Mouse (Mus musculus): ENCODE data around the gene Nxf3. TPM values are rescaled to one million over a fixed set of nuclear protein-coding genes. Genes with fewer than 3 reads are reported as not detected.
"Not testable (repeated sequence)": the region's sequence is repeated elsewhere in the genome, so short reads cannot be mapped to it uniquely, and the experiment has no call there.

The Nxf3 gene
- not detected in 2 replicates for polyA plus RNA-seq (2015; fragmentation: Nextera tagmentation; extraction: Ambion mirVana)

DNA sequence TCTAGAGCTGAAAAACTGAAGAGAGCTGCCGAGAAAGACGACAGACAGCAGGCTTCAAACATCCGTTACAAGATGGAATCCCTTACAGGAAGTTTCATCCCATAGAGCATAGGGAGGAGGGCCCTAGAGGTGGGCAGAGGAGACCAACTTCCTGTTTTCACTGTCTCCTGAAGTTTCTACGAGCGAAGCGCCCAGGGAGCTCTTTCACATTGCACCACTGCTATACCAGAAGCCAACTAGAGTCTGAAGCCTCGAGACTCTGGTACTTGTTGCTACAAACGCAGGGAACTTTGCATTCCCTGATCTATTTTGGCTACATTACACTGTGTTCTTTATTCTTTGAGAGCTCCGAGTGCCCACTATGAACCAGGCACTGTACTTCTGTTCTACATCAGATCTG, at the start of gene Nxf3:
Gene Nxf3 (minus strand): TSS at position 101 of the 400 bp plus-strand sequence.
- no peak within 1 kb of the TSS for H3K9ac ChIP-seq (replicated peaks)
- H3K27ac ChIP-seq, result no peak within 1 kb of the TSS
- no peaks in the 10 kb centered on the region; the same call in 1 of the 2 replicates for H3K27me3 ChIP-seq
- no peaks in the 10 kb centered on the region for H3K36me3 ChIP-seq
- no peak within 1 kb of the TSS for H3K4me3 ChIP-seq (replicated peaks)
- WGBS, result 84% methylated on average over 9 of the region's 9 CpGs
- no peaks in the 10 kb centered on the region for H3K9me3 ChIP-seq
- no peak for ATAC-seq
- no peak within 1 kb of the TSS for H3K4me2 ChIP-seq (replicated peaks)
- no peaks in the 10 kb centered on the region for H3K4me1 ChIP-seq (replicated peaks)

DNA sequence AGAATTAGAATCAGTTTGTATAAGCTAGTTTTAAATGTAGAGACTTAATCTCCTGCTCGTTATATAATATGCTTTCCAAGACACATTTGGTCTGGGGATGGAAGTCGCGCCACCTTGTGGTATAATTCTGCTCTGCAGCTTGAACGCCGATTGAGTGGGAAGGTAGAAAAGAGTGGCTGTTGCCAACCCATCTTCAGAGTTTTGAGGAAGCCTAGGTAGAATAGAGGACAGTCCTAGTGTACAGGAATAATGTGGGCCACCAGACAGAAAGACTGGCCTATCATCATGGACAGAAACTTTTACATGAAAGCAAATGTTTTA, 42.6 kb upstream of the Nxf3 start:
- Histone ChIP-seq H3K9me3 (no peaks in the 10 kb centered on the region), H3K9ac (replicated peaks) (no peak overlapping the region), H3K4me2 (replicated peaks) (no peak overlapping the region), H3K27me3 (no peaks in the 10 kb centered on the region), H3K36me3 (no peaks in the 10 kb centered on the region), H3K4me3 (replicated peaks) (no peak overlapping the region), H3K4me1 (replicated peaks) (no peaks in the 10 kb centered on the region), H3K27ac (no peak overlapping the region)
- WGBS, result 23% methylated on average over 5 of the region's 5 CpGs
- ATAC-seq, result no peak

DNA sequence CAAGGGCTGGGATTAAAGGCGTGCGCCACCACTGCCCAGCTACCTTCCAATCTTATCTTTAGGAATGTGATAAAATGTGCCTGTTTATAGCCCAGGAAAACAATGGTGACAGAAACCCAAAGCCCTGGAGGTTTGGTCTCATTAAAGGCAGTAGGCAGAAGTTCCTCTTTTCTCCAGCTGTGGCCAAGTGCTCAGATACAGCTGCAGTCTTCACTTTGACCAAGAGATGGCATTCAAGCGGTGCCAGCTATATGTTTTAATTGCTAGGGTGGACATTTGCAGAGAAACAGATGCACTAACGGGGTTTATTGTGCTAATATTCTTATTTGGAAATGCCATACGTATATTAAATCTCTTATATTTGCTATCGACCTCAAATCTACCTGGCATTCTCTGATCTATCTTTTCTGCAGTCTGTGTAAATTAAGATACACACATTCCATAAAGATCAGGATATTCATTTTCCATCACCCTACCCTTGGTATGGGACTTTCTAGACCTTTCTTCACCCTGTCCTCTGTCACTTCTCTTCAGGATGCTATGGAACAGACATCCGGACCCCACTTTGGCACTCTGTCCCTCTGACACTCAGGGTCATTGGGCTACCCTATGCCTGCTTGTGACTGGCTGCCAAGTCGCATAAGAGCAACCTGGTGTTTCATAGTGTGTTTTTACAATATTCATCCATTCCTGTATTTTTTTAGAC, 42.1 kb upstream of the Nxf3 start:
- Histone ChIP-seq H3K36me3 (no peaks in the 10 kb centered on the region), H3K4me3 (replicated peaks) (no peak overlapping the region), H3K27me3 (no peaks in the 10 kb centered on the region), H3K4me2 (replicated peaks) (no peak overlapping the region), H3K4me1 (replicated peaks) (no peaks in the 10 kb centered on the region), H3K27ac (no peak overlapping the region), H3K9ac (replicated peaks) (no peak overlapping the region), H3K9me3 (no peaks in the 10 kb centered on the region)
- 66% methylated on average over 8 of the region's 8 CpGs for WGBS
- no peak for ATAC-seq

DNA sequence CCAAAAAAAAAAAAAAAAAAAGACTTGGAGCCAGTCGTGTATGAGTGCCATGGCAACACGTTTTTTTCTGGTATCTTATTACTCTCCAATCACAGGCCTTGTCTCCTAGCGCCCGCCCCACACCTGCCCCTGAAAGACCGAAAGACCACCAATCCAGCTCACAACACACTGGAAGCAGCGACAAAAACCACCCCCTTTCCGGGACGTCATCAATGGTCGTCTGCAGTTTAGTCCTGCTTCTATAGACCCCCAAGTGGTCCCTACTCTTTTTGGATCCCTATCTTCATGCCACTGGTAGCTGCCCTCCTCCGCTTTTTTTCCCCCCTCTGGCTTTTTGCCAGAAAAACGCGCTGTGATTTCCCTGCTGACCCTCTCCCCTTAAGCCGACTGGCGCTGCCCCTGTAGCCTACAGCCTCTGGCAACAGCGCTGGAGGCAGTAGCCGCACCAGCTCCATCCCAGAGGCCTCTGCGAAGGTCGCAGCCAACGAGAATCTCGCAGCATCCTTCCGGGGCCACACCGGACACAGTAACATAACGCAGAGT, 30.4 kb upstream of the Nxf3 start:
- Histone ChIP-seq H3K4me3 (replicated peaks) (peak overlapping the region; percentile 44), H3K4me1 (replicated peaks) (no peaks in the 10 kb centered on the region), H3K4me2 (replicated peaks) (peak overlapping the region; percentile 49), H3K27ac (peak overlapping the region; percentile 88), H3K9ac (replicated peaks) (no peak overlapping the region; the same call in 1 of the 2 replicates), H3K36me3 (no peaks in the 10 kb centered on the region), H3K27me3 (peaks cover 18% of the 10 kb centered on the region), H3K9me3 (no peaks in the 10 kb centered on the region)
- WGBS, result 28% methylated on average over 23 of the region's 23 CpGs
- peak; percentile 99 for ATAC-seq

DNA sequence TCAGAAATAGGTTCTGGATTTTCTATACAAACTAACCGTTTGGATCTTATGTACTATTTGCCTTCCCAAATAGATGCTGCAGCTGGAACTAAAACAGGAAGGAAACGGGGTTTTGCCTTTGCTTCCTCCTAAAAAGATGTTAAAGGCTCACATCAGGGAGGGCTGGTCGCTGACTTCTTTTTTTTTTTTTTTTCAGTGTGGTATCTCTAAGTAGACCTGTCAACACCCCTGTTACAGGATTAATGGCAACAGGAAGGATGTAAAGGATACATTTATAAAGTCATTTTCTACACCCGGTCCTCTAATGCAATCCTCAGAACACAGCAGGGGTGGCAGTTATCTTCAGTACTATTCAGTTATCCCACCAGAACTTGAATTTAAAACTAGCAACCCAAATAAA, 30.0 kb upstream of the Nxf3 start:
- Histone ChIP-seq H3K4me2 (replicated peaks) (peak overlapping the region; percentile 49), H3K9ac (replicated peaks) (no peak overlapping the region), H3K4me1 (replicated peaks) (no peaks in the 10 kb centered on the region), H3K9me3 (no peaks in the 10 kb centered on the region), H3K36me3 (no peaks in the 10 kb centered on the region), H3K4me3 (replicated peaks) (peak overlapping the region; percentile 44), H3K27me3 (peaks cover 18% of the 10 kb centered on the region), H3K27ac (no peak overlapping the region)
- 48% methylated on average over 4 of the region's 4 CpGs for WGBS
- no peak for ATAC-seq

DNA sequence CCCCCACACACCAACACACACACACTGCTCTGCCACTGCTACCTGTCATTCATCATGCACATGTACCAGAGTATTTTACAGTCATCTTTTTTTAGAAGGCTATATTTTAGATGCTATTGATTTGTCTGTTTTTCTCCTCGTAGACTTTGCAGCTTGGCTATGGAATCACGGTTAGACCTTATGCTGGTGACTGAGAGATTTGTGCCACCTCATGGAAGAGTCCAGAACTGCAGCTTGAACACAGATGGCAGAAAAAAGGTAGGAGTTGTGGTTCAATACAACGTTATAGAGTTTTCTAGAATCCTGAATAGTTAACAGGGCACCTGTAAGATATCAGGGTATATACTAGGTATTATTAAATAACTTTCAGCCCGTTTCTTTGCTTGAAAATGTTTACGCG, 22.9 kb upstream of the Nxf3 start:
- 44% methylated on average over 6 of the region's 6 CpGs for WGBS
- no peak overlapping the region for H3K9ac ChIP-seq (replicated peaks)
- no peak overlapping the region for H3K4me3 ChIP-seq (replicated peaks)
- H3K4me2 ChIP-seq (replicated peaks), result no peak overlapping the region
- H3K4me1 ChIP-seq (replicated peaks), result peaks cover 3% of the 10 kb centered on the region; the same call in 1 of the 2 replicates
- H3K27ac ChIP-seq, result no peak overlapping the region
- H3K27me3 ChIP-seq, result peaks cover 15% of the 10 kb centered on the region
- H3K36me3 ChIP-seq, result no peaks in the 10 kb centered on the region
- ATAC-seq, result no peak
- no peaks in the 10 kb centered on the region for H3K9me3 ChIP-seq

DNA sequence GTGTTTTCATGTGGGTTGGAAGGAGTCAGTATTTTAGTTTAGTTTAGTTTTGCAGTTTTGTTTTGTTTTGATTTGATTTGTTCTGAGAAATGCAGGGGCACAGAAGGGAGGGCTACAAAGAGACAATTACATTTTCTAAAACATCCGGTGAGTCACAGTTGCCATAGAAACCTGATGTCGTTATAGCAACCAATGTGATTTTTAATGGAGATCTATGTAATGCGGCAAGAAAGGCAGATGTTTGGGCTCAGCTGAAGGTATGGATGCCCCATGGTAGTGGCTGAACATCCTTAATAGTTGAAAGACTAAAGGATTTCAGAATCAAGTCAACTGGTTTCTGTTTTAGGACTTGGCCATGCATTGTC, 19.7 kb upstream of the Nxf3 start:
- WGBS, result 48% methylated on average over 3 of the region's 3 CpGs
- 0 out of 2 replicates have a peak overlapping the region, but pooled peaks have one; percentile 47 for H3K27ac ChIP-seq

DNA sequence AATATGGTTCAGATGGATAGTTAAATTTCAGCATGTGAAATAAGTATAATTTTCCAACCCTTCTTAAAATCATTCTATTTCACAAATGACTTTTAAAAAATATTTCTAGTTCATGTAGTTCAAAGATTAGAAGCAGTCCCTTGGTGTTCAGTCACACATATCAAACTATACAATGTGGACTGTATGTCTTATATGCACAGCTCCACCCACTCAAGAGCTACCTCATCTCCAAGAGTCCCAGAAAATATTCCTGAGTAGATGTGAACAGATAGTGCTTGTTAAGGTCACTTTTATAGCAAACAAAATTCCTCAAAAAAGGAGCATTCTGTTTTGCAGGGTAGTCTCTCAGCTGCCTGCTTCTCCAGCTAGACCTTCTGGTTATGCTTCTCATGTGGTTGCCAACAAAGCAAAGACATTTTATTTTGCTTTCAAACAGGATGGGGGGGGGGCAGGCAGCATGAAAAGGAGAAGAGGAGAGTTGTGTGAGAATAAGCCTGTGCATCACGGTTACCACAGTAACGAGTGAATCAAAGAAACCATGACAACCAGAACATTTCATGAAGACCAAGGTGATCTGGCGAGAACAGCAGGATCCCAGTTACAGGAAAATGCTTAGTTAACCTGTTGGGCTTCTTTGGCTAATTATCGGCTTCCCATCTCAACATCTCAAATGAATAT, 19.1 kb upstream of the Nxf3 start:
- peak; percentile 77 for ATAC-seq
- H3K27ac ChIP-seq, result peak overlapping the region; percentile 47; the same call in 1 of the 2 replicates
- H3K9me3 ChIP-seq, result no peaks in the 10 kb centered on the region
- H3K36me3 ChIP-seq, result no peaks in the 10 kb centered on the region
- H3K4me2 ChIP-seq (replicated peaks), result no peak overlapping the region
- H3K4me1 ChIP-seq (replicated peaks), result peaks cover 4% of the 10 kb centered on the region; the same call in 1 of the 2 replicates
- H3K9ac ChIP-seq (replicated peaks), result no peak overlapping the region
- no peak overlapping the region for H3K4me3 ChIP-seq (replicated peaks)
- 44% methylated on average over 4 of the region's 4 CpGs for WGBS
- no peaks in the 10 kb centered on the region for H3K27me3 ChIP-seq

More for the DNA sequence above, 19.7 kb upstream of the Nxf3 start:
- H3K9ac ChIP-seq (replicated peaks), result no peak overlapping the region
- H3K9me3 ChIP-seq, result no peaks in the 10 kb centered on the region
- 0 out of 2 replicates have a peak, but pooled peaks cover 4% of the 10 kb centered on the region for H3K27me3 ChIP-seq
- H3K36me3 ChIP-seq, result no peaks in the 10 kb centered on the region
- peak; percentile 37; the same call in 1 of the 2 replicates for ATAC-seq
- peaks cover 4% of the 10 kb centered on the region; the same call in 1 of the 2 replicates for H3K4me1 ChIP-seq (replicated peaks)
- no peak overlapping the region for H3K4me2 ChIP-seq (replicated peaks)
- H3K4me3 ChIP-seq (replicated peaks), result no peak overlapping the region

DNA sequence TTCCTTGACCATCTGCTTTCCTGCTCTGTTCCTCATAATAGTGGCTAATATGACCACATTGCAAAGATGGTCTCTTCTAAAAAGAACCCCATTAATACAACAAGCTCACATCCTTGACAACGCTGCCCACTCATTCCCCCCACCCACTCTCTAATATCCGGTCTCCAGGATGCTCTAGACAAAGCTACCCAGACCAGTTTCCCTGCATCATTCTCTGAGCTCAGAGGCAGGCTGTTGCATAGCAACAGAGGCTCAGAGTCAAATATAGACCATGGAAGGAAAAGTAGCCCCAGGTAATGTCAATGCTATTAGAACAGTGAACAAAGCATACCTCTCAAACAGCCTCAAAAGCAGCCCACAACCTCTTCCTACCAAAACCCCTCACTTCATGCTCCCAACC, 9.4 kb upstream of the Nxf3 start:
- no peak overlapping the region for H3K4me3 ChIP-seq (replicated peaks)
- no peak overlapping the region for H3K9ac ChIP-seq (replicated peaks)
- no peak overlapping the region for H3K27ac ChIP-seq
- no peaks in the 10 kb centered on the region for H3K36me3 ChIP-seq
- H3K4me2 ChIP-seq (replicated peaks), result no peak overlapping the region
- 55% methylated on average over 2 of the region's 2 CpGs for WGBS
- H3K4me1 ChIP-seq (replicated peaks), result no peaks in the 10 kb centered on the region
- peak; percentile 95 for ATAC-seq
- no peaks in the 10 kb centered on the region for H3K9me3 ChIP-seq
- H3K27me3 ChIP-seq, result peaks cover 3% of the 10 kb centered on the region; the same call in 1 of the 2 replicates

DNA sequence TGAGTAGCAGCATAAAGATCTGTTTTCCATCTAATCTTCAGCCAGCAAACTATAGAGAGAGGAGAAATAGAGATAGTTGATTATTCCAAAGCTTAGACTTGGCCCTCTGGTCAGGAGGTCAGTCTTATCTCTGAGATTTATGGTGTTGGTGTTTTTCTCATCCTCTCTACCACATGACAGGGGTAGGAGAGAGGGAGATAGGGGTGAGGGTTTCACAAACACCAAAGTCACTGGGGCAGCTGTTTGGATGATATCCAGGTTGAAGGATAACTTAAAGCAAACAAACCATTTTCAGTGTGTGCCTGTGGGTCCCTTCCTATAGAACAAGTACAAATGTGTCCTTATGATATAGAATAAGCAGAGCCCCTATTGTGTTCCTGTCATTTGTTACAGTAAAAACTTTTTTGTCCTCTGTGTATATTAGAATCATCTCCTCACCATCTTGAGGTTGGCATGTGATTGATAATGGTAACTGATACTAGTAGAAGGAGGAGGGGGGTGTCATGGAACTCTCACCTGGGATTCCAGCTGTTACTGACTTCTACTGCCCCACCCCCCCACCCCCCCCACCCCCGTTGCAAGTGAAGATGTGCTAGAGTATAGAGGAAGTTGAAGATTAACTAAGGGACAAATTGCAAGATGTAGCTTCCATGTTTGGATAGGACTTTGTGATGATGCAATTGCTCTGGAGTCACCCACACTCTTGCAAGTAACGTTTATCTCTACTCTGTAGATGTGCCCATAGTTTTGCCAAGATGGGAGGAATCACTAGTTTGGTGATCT, 7.6 kb upstream of the Nxf3 start:
- no peak overlapping the region for H3K27ac ChIP-seq
- H3K27me3 ChIP-seq, result no peaks in the 10 kb centered on the region; the same call in 1 of the 2 replicates
- H3K36me3 ChIP-seq, result no peaks in the 10 kb centered on the region
- H3K9me3 ChIP-seq, result no peaks in the 10 kb centered on the region
- H3K4me1 ChIP-seq (replicated peaks), result no peaks in the 10 kb centered on the region
- no peak overlapping the region for H3K4me2 ChIP-seq (replicated peaks)
- no peak overlapping the region for H3K4me3 ChIP-seq (replicated peaks)
- no peak for ATAC-seq
- 52% methylated on average over 2 of the region's 2 CpGs for WGBS
- no peak overlapping the region for H3K9ac ChIP-seq (replicated peaks)

DNA sequence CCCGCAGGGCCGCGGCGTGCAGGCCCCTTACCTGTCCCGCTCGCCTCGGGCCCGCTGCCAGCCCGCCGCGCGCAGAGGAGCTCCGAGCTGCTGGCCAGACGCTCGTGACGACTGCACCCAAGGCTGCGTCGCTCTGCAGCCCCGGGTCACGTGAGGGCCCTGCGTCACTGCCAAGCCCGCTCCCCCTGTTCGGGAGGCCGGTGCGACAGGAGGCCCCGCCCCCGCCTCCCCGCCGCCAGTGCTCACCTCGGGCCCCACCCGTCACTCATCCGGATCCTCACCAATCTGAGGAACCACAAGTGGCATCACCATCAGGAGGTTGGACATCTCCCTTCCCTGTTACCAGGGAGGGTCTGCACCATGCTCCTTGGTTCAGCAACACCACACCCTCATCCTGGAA, 17.0 kb downstream of the Nxf3 start, which contains the start of gene Bex2:
Gene Bex2 (minus strand): TSS at position 217 of the 400 bp plus-strand sequence.
- H3K9me3 ChIP-seq, result not testable (repeated sequence)
- 40% methylated on average over 2 of the region's 32 CpGs for WGBS
- ATAC-seq, result peak; percentile 97

More for the DNA sequence above, 17.0 kb downstream of the Nxf3 start, which contains the start of gene Bex2:
- not testable (repeated sequence) for H3K27me3 ChIP-seq; H3K36me3 ChIP-seq; H3K4me1 ChIP-seq (replicated peaks)
- peak within 1 kb of the TSS; percentile 81 for H3K27ac ChIP-seq
- peak within 1 kb of the TSS; percentile 56 for H3K4me2 ChIP-seq (replicated peaks)
- H3K4me3 ChIP-seq (replicated peaks), result peak within 1 kb of the TSS; percentile 49
- peak within 1 kb of the TSS; percentile 73 for H3K9ac ChIP-seq (replicated peaks)
